Mouse (Mus musculus): ENCODE results near the gene Xxylt1. TPM values are rescaled to one million over a fixed set of nuclear protein-coding genes. Genes with fewer than 3 reads are reported as not detected.

Xxylt1 gene
- polyA plus RNA-seq, 1 experiment from 2014 or later, result 14.5 TPM

DNA sequence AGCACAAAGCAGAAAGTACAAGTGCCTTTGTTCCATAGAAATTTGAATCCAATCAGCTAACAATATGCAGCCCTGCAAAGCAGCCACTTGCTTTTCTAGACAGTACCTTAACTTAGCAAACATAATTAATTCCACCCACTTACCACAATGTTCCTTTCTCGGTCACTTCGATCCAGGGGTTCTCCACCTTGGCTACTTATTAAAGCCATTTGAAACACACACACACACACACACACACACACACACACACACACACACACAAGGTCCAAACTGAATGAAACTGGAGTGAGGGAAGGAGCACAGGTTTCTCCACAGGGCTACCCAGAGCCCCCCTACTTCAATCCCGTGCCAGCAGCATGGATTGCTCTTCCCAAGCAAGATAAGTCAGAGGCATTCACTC lies 164.3 kb downstream of the Xxylt1 start:
- no peaks in the 10 kb centered on the region for H3K36me3 ChIP-seq
- no peak overlapping the region for H3K4me2 ChIP-seq (replicated peaks)
- H3K9me3 ChIP-seq, result no peaks in the 10 kb centered on the region
- no peaks in the 10 kb centered on the region for H3K27me3 ChIP-seq (replicated peaks)
- no peak overlapping the region for H3K27ac ChIP-seq
- no peak overlapping the region for H3K9ac ChIP-seq
- no peak for ATAC-seq
- H3K4me1 ChIP-seq (replicated peaks), result no peaks in the 10 kb centered on the region
- 80% methylated on average over 3 of the region's 3 CpGs for WGBS
- H3K4me3 ChIP-seq (replicated peaks), result no peak overlapping the region

DNA sequence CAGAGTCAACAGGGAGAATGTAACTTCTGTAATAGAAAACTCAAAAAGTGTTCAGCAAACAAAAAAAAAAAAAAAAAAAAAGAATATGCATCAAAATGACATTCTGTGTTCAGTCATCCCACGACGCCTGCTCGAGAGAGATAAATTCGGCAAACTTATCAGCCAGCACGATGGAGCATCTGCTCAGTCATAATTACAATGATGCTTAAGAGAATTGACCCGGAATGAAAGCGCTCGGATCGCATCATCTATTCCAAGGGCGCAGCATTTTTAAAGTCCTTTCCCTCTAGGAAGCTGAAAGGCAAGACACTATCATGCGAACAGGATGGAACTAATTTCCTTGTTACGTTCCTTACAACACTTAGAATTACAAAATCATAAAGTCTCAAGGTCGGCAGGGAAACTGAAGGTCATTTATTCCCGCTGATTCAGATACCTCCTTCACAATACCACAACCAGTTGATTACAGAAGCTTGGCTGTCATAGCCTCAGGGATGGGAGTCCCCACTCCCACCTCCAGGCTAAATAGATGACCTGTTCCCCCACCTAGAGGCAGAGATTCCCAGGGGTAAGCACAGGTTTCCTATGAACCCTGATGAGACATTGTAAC lies 165.5 kb downstream of the Xxylt1 start:
- WGBS, result 89% methylated on average over 14 of the region's 14 CpGs

More for the DNA sequence above, 165.5 kb downstream of the Xxylt1 start:
- H3K9me3 ChIP-seq, result no peaks in the 10 kb centered on the region
- H3K9ac ChIP-seq, result no peak overlapping the region
- H3K4me2 ChIP-seq (replicated peaks), result no peak overlapping the region
- no peak for ATAC-seq
- no peaks in the 10 kb centered on the region for H3K4me1 ChIP-seq (replicated peaks)
- H3K4me3 ChIP-seq (replicated peaks), result no peak overlapping the region
- H3K27me3 ChIP-seq (replicated peaks), result no peaks in the 10 kb centered on the region
- no peaks in the 10 kb centered on the region for H3K36me3 ChIP-seq
- no peak overlapping the region for H3K27ac ChIP-seq

Other genes starting within 250 kb of the Xxylt1 start
- gene Acap2, start 119.8 kb upstream of the Xxylt1 start, polyA plus RNA-seq (2015; fragmentation: Nextera tagmentation; extraction: Ambion mirVana), result 17.4 and 18.6 TPM in 2 replicates
- gene Ppp1r2, start 193.8 kb upstream of the Xxylt1 start, polyA plus RNA-seq (2015; fragmentation: Nextera tagmentation; extraction: Ambion mirVana), result 74.4 and 84.6 TPM in 2 replicates
- 0.49 and 0.60 TPM in 2 replicates for gene Apod, start 233.4 kb upstream of the Xxylt1 start, polyA plus RNA-seq (2015; fragmentation: Nextera tagmentation; extraction: Ambion mirVana)

Measured in intestine, embryonic 15.5 days (tissue).